Mouse (Mus musculus) stomach, embryonic 16.5 days (tissue): ENCODE measurements around the gene Mob2. TPM values are rescaled to one million over a fixed set of nuclear protein-coding genes. Genes with fewer than 3 reads are reported as not detected.
A peak's percentile ranks its signal among the peaks of the same experiment; 100 is the strongest.

Experiments
- ATAC-seq: fragments of 200-750 bp; cut with Nextera tagmentation; 2 replicates; pipeline ENCODE4 v1.8.0; 2017; ENCODE audit warnings: moderate number of reproducible peaks, moderate TSS enrichment; ENCODE audit not compliant: insufficient read depth, low FRiP score
- H3K27ac ChIP-seq: fragments of 300-500 bp; sonication (generic); 2 replicates; pipeline ENCODE4 v1.5.1; 2014; ENCODE audit warnings: low read length
- H3K27me3 ChIP-seq: fragments of 300-500 bp; sonication (generic); 2 replicates; pipeline ENCODE4 v1.6.1; 2014; ENCODE audit warnings: low read length, control low read depth, mixed read lengths; ENCODE audit not compliant: control insufficient read depth, insufficient read depth
- H3K36me3 ChIP-seq: fragments of 300-500 bp; sonication (generic); 2 replicates; pipeline ENCODE4 v1.6.1; 2014; ENCODE audit warnings: low read length; ENCODE audit not compliant: control insufficient read depth, insufficient read depth
- H3K4me1 ChIP-seq: fragments of 300-500 bp; sonication (generic); 2 replicates; pipeline ENCODE4 v1.6.1; 2014; ENCODE audit warnings: low read length, control low read depth, mixed read lengths; ENCODE audit not compliant: control insufficient read depth, insufficient read depth
- H3K4me2 ChIP-seq: fragments of 300-500 bp; sonication (generic); 2 replicates; pipeline ENCODE4 v1.6.1; 2014; ENCODE audit warnings: low read depth, low read length, mixed read lengths
- H3K4me3 ChIP-seq: fragments of 300-500 bp; sonication (generic); replicated peaks from 2 replicates; pipeline ENCODE4 v1.5.1; 2014; ENCODE audit warnings: mild to moderate bottlenecking, low read length
- H3K9ac ChIP-seq: fragments of 300-500 bp; sonication (generic); 2 replicates; pipeline ENCODE4 v1.6.1; 2014; ENCODE audit warnings: low read length
- H3K9me3 ChIP-seq: fragments of 300-500 bp; sonication (generic); replicated peaks from 2 replicates; pipeline ENCODE4 v1.6.1; 2016; ENCODE audit warnings: low read length, control low read depth; ENCODE audit not compliant: control insufficient read depth
- WGBS: fragments of 180-500 bp; shearing (Covaris S2); extraction: QIAGEN DNeasy Blood & Tissue Kit; methylation state at CpG from one replicate; pipeline ENCODE4 v1.1.7; 2014; 5-methylcytosine and 5-hydroxymethylcytosine counted together
- polyA plus RNA-seq: library from polyadenylated mRNA; unstranded; fragments of >200 nt; fragmentation: Nextera tagmentation; extraction: Ambion mirVana; gene quantifications from 2 replicates; pipeline ENCODE4 v1.2.1, GENCODE M21; 2015

Gene Mob2
- polyA plus RNA-seq, 1 experiment from 2014 or later: 73.9 TPM

- Histone ChIP-seq H3K9me3 (no peaks in the 10 kb centered on the region), H3K9ac (no peak overlapping the region; the same call in 1 of the 2 replicates), H3K4me3 (no peak overlapping the region), H3K4me1 (peaks cover 8% of the 10 kb centered on the region; the same call in 1 of the 2 replicates), H3K27me3 (peaks cover 28% of the 10 kb centered on the region), H3K36me3 (no peaks in the 10 kb centered on the region), H3K27ac (no peak overlapping the region), H3K4me2 (no peak overlapping the region)
- WGBS: 60% methylated on average over 16 of the region's 16 CpGs
- ATAC-seq: no peak
These were observed 21.7 kb upstream of the Mob2 start for GRCm38 (mm10) chr7:142082607-142083006.

- peak overlapping the region; percentile 8; the same call in 1 of the 2 replicates for H3K4me3 ChIP-seq
- no peak overlapping the region for H3K27ac ChIP-seq
- no peaks in the 10 kb centered on the region for H3K36me3 ChIP-seq
- 16% methylated on average over 38 of the region's 38 CpGs for WGBS
- peaks cover 28% of the 10 kb centered on the region for H3K27me3 ChIP-seq
- no peaks in the 10 kb centered on the region for H3K9me3 ChIP-seq
- H3K4me1 ChIP-seq: peaks cover 8% of the 10 kb centered on the region; the same call in 1 of the 2 replicates
- ATAC-seq: no peak
- peak overlapping the region; percentile 32; the same call in 1 of the 2 replicates for H3K9ac ChIP-seq
- H3K4me2 ChIP-seq: peak overlapping the region; percentile 35
These were observed 21.3 kb upstream of the Mob2 start for GRCm38 (mm10) chr7:142082179-142082578.

- Histone ChIP-seq H3K27me3 (peaks cover 28% of the 10 kb centered on the region), H3K27ac (no peak overlapping the region), H3K9ac (no peak overlapping the region), H3K9me3 (no peaks in the 10 kb centered on the region), H3K4me3 (0 out of 2 replicates have a peak overlapping the region, but pooled peaks have one; percentile 8), H3K4me1 (peaks cover 8% of the 10 kb centered on the region; the same call in 1 of the 2 replicates), H3K36me3 (no peaks in the 10 kb centered on the region), H3K4me2 (peak overlapping the region; percentile 35)
- no peak for ATAC-seq
- 37% methylated on average over 17 of the region's 17 CpGs for WGBS
These were observed 20.9 kb upstream of the Mob2 start for GRCm38 (mm10) chr7:142081736-142082135.

- ATAC-seq: no peak
- 53% methylated on average over 2 of the region's 2 CpGs for WGBS
- Histone ChIP-seq H3K9me3 (no peaks in the 10 kb centered on the region), H3K36me3 (no peaks in the 10 kb centered on the region), H3K27ac (no peak overlapping the region), H3K4me2 (no peak overlapping the region), H3K9ac (no peak overlapping the region), H3K27me3 (peaks cover 28% of the 10 kb centered on the region), H3K4me3 (no peak overlapping the region), H3K4me1 (peaks cover 8% of the 10 kb centered on the region; the same call in 1 of the 2 replicates)
These were observed 20.0 kb upstream of the Mob2 start for GRCm38 (mm10) chr7:142080876-142081275.

- no peaks in the 10 kb centered on the region for H3K9me3 ChIP-seq
- no peak overlapping the region for H3K4me3 ChIP-seq
- 54% methylated on average over 5 of the region's 5 CpGs for WGBS
- no peak overlapping the region for H3K4me2 ChIP-seq
- no peaks in the 10 kb centered on the region for H3K36me3 ChIP-seq
- ATAC-seq: no peak
- H3K4me1 ChIP-seq: peaks cover 3% of the 10 kb centered on the region; the same call in 1 of the 2 replicates
- H3K27ac ChIP-seq: no peak overlapping the region
- peaks cover 32% of the 10 kb centered on the region for H3K27me3 ChIP-seq
- no peak overlapping the region for H3K9ac ChIP-seq
These were observed 18.5 kb upstream of the Mob2 start for GRCm38 (mm10) chr7:142079365-142079764.

GRCm38 (mm10) chr7:142077138-142077537 lies 16.3 kb upstream of the Mob2 start:
- peaks cover 22% of the 10 kb centered on the region for H3K27me3 ChIP-seq
- WGBS: 55% methylated on average over 3 of the region's 3 CpGs
- H3K4me1 ChIP-seq: no peaks in the 10 kb centered on the region
- no peak overlapping the region for H3K27ac ChIP-seq
- H3K4me2 ChIP-seq: no peak overlapping the region
- no peaks in the 10 kb centered on the region for H3K36me3 ChIP-seq
- no peak overlapping the region for H3K9ac ChIP-seq
- H3K4me3 ChIP-seq: no peak overlapping the region
- no peak for ATAC-seq
- no peaks in the 10 kb centered on the region for H3K9me3 ChIP-seq

- no peak overlapping the region for H3K27ac ChIP-seq
- WGBS: 69% methylated on average over 8 of the region's 8 CpGs
- H3K9me3 ChIP-seq: no peaks in the 10 kb centered on the region
- no peak overlapping the region for H3K4me2 ChIP-seq
- 0 out of 2 replicates have a peak, but pooled peaks cover 7% of the 10 kb centered on the region for H3K27me3 ChIP-seq
- H3K4me3 ChIP-seq: no peak overlapping the region
- H3K4me1 ChIP-seq: no peaks in the 10 kb centered on the region
- no peak overlapping the region for H3K9ac ChIP-seq
- ATAC-seq: no peak
- H3K36me3 ChIP-seq: no peaks in the 10 kb centered on the region
These were observed 13.5 kb upstream of the Mob2 start for GRCm38 (mm10) chr7:142074146-142074886.

GRCm38 (mm10) chr7:142071717-142072116 lies 10.9 kb upstream of the Mob2 start:
- no peaks in the 10 kb centered on the region for H3K36me3 ChIP-seq
- no peaks in the 10 kb centered on the region for H3K9me3 ChIP-seq
- no peak overlapping the region for H3K4me3 ChIP-seq
- H3K9ac ChIP-seq: no peak overlapping the region
- ATAC-seq: no peak
- no peak overlapping the region for H3K27ac ChIP-seq
- no peaks in the 10 kb centered on the region for H3K4me1 ChIP-seq
- H3K27me3 ChIP-seq: 0 out of 2 replicates have a peak, but pooled peaks cover 7% of the 10 kb centered on the region
- no peak overlapping the region for H3K4me2 ChIP-seq

- no peak overlapping the region for H3K4me2 ChIP-seq
- no peaks in the 10 kb centered on the region for H3K4me1 ChIP-seq
- no peak overlapping the region for H3K9ac ChIP-seq
- H3K27me3 ChIP-seq: 0 out of 2 replicates have a peak, but pooled peaks cover 7% of the 10 kb centered on the region
- 12% methylated on average over 10 of the region's 10 CpGs for WGBS
- H3K27ac ChIP-seq: no peak overlapping the region
- no peaks in the 10 kb centered on the region for H3K36me3 ChIP-seq
- no peak overlapping the region; the same call in 1 of the 2 replicates for H3K4me3 ChIP-seq
- H3K9me3 ChIP-seq: no peaks in the 10 kb centered on the region
- no peak for ATAC-seq
These were observed 10.3 kb upstream of the Mob2 start for GRCm38 (mm10) chr7:142071212-142071578.
